Mouse (Mus musculus): ENCODE data around the gene Stxbp6. TPM values are rescaled to one million over a fixed set of nuclear protein-coding genes. Genes with fewer than 3 reads are reported as not detected.

The Stxbp6 gene
- polyA plus RNA-seq, 1 experiment from 2014 or later = 20.3 TPM

DNA sequence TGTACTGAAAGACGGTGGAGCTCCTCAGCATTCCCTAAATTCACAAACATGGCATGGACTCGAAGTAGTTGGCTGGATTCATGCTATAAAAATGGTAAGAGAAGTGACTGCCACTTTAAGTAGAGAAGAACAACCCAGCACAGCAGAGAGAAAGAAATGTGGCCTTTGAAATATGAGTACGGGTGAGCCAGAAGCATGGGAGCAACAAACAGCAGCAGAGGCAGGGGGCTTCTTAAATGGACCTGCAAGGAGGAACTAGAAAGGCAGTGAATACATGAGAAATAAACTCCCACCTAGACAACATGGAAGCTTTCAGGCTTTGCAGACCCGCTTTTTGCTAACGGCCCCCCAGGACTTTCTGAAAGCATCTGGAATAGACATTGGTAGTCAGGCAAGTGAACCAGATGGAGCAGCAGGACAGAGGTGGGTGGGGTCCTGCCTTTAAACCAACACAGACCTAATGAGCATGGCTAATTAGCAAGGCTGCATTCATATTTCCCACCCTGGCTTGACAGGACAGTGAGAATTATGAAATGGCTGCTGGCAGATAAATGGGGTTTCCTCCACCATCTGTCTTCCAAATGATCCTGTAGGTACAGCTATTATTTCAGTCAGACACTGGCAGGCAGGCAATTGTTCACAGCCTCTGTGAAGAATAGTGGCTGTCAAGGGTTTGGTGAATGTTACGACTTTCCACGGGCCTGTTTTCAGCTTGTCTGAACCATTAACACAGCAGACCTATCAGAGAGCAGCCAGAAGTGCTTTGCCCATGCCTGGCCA is 234.7 kb downstream of the Stxbp6 start:
- H3K27me3 ChIP-seq (ENCODE audit: insufficient read depth, low read length) = no peaks in the 10 kb centered on the region
- H3K9me3 ChIP-seq (replicated peaks; ENCODE audit: low read length) = no peaks in the 10 kb centered on the region
- no peak overlapping the region for H3K9ac ChIP-seq (ENCODE audit: low read depth, low read length)
- no peak for ATAC-seq (replicated peaks; ENCODE audit: low FRiP score, low read depth)
- no peak overlapping the region for H3K27ac ChIP-seq
- H3K4me3 ChIP-seq (replicated peaks; ENCODE audit: low read depth, low read length) = no peak overlapping the region
- TF ChIP-seq CTCF (IDR thresholded peaks at IDR 0.05; ENCODE audit: low read depth) = no peak
- H3K36me3 ChIP-seq (ENCODE audit: insufficient read depth, low read length) = no peaks in the 10 kb centered on the region
- H3K4me2 ChIP-seq (ENCODE audit: low read length) = 0 out of 2 replicates have a peak overlapping the region, but pooled peaks have one; percentile 30
- no peaks in the 10 kb centered on the region for H3K4me1 ChIP-seq (replicated peaks; ENCODE audit: insufficient read depth, low read length)
- 19% methylated on average over 7 of the region's 7 CpGs for WGBS
- DNase-seq (ENCODE audit: low spot score) = peak; percentile 44

GRCm38 (mm10) chr12:44835879-44836467 is 238.5 kb downstream of the Stxbp6 start:
- Histone ChIP-seq H3K9ac (ENCODE audit: low read depth, low read length) (no peak overlapping the region), H3K4me3 (replicated peaks; ENCODE audit: low read depth, low read length) (no peak overlapping the region), H3K27me3 (ENCODE audit: insufficient read depth, low read length) (no peaks in the 10 kb centered on the region), H3K9me3 (replicated peaks; ENCODE audit: low read length) (no peaks in the 10 kb centered on the region), H3K36me3 (ENCODE audit: insufficient read depth, low read length) (no peaks in the 10 kb centered on the region), H3K4me2 (ENCODE audit: low read length) (no peak overlapping the region), H3K4me1 (replicated peaks; ENCODE audit: insufficient read depth, low read length) (no peaks in the 10 kb centered on the region), H3K27ac (no peak overlapping the region)
- DNase-seq (ENCODE audit: low spot score) = peak; percentile 54
- no peak for TF ChIP-seq CTCF (IDR thresholded peaks at IDR 0.05; ENCODE audit: low read depth)
- ATAC-seq (replicated peaks; ENCODE audit: low FRiP score, low read depth) = peak; percentile 57; the same call in 1 of the 2 replicates
- WGBS = 43% methylated on average over 1 of the region's 1 CpGs

- DNase-seq (ENCODE audit: low spot score) (no peak), ATAC-seq (replicated peaks; ENCODE audit: low FRiP score, low read depth) (no peak)
- no peaks in the 10 kb centered on the region for H3K36me3 ChIP-seq (ENCODE audit: insufficient read depth, low read length)
- no peaks in the 10 kb centered on the region for H3K9me3 ChIP-seq (replicated peaks; ENCODE audit: low read length)
- no peak overlapping the region for H3K4me3 ChIP-seq (replicated peaks; ENCODE audit: low read depth, low read length)
- H3K4me1 ChIP-seq (replicated peaks; ENCODE audit: insufficient read depth, low read length) = no peaks in the 10 kb centered on the region
- TF ChIP-seq CTCF (IDR thresholded peaks at IDR 0.05; ENCODE audit: low read depth) = no peak
- WGBS = 32% methylated on average over 2 of the region's 2 CpGs
- H3K27me3 ChIP-seq (ENCODE audit: insufficient read depth, low read length) = no peaks in the 10 kb centered on the region
- no peak overlapping the region for H3K9ac ChIP-seq (ENCODE audit: low read depth, low read length)
- no peak overlapping the region for H3K27ac ChIP-seq
- no peak overlapping the region for H3K4me2 ChIP-seq (ENCODE audit: low read length)
These were observed 262.6 kb downstream of the Stxbp6 start for GRCm38 (mm10) chr12:44811895-44812294.

DNA sequence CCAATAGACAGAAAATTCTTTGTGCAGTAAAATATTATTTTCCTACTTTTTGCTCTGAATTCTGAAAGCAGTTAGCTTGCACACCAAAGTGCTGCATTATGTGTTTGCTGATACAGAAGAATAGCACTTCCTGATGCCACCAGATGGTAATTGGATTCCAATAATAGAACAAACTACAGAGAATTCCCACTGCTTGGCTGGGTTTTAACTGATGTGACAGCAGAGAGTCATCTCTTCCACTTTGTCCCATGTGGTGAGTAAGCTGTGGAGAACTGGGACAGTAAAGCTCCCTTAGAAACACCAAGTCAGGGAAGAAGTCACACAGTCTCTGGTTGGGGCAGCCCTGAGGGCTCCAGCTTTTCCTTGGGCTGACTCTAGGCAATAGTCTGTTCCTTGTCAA is 270.3 kb downstream of the Stxbp6 start:
- no peak for ATAC-seq (replicated peaks; ENCODE audit: low FRiP score, low read depth)
- Histone ChIP-seq H3K4me2 (ENCODE audit: low read length) (no peak overlapping the region), H3K9me3 (replicated peaks; ENCODE audit: low read length) (no peaks in the 10 kb centered on the region), H3K4me3 (replicated peaks; ENCODE audit: low read depth, low read length) (no peak overlapping the region), H3K27ac (no peak overlapping the region), H3K36me3 (ENCODE audit: insufficient read depth, low read length) (no peaks in the 10 kb centered on the region), H3K4me1 (replicated peaks; ENCODE audit: insufficient read depth, low read length) (no peaks in the 10 kb centered on the region), H3K27me3 (ENCODE audit: insufficient read depth, low read length) (no peaks in the 10 kb centered on the region), H3K9ac (ENCODE audit: low read depth, low read length) (no peak overlapping the region)
- no peak for DNase-seq (ENCODE audit: low spot score)
- no peak for TF ChIP-seq CTCF (IDR thresholded peaks at IDR 0.05; ENCODE audit: low read depth)

All from kidney, postnatal 0 days (tissue).